Mouse (Mus musculus): ENCODE results near the gene Itpk1. TPM values are rescaled to one million over a fixed set of nuclear protein-coding genes. Genes with fewer than 3 reads are reported as not detected.

Gene Itpk1
- total RNA-seq, 2 experiments from 2014 or later = 6.3 to 8.4 TPM

GRCm38 (mm10) chr12:102714654-102715395, 10.1 kb upstream of the Itpk1 start:
- intact Hi-C loops (cut with DNase I) = loop anchor here (5.0 kb wide), 2 partner anchors 188 to 213 kb away; no protein-coding TSS in a partner anchor
- DNase-seq = no peak

GRCm38 (mm10) chr12:102714116-102714515, 9.4 kb upstream of the Itpk1 start:
- DNase-seq = no peak
- intact Hi-C loops (cut with DNase I) = no loop called here

GRCm38 (mm10) chr12:102713153-102713865, 8.6 kb upstream of the Itpk1 start:
- intact Hi-C loops (cut with DNase I) = no loop called here
- no peak for DNase-seq

- DNase-seq = no peak
- intact Hi-C loops (cut with DNase I) = no loop called here
Observed at GRCm38 (mm10) chr12:102710851-102711375, 6.2 kb upstream of the Itpk1 start.

GRCm38 (mm10) chr12:102709896-102710295, 5.2 kb upstream of the Itpk1 start:
- DNase-seq = no peak
- intact Hi-C loops (cut with DNase I) = no loop called here

GRCm38 (mm10) chr12:102708220-102708619, 3.5 kb upstream of the Itpk1 start:
- peak in 1 of 2 experiments; percentile 36 for DNase-seq
- intact Hi-C loops (cut with DNase I) = no loop called here

- DNase-seq = no peak
- intact Hi-C loops (cut with DNase I) = loop anchor here (2.0 kb wide), 1 partner anchor 128 kb away; no protein-coding TSS in a partner anchor
Observed at GRCm38 (mm10) chr12:102706833-102707463, 2.2 kb upstream of the Itpk1 start.

GRCm38 (mm10) chr12:102705906-102706640, 1.3 kb upstream of the Itpk1 start:
- DNase-seq = no peak
- intact Hi-C loops (cut with DNase I) = loop anchor here (2.0 kb wide), 1 partner anchor 127 kb away; no protein-coding TSS in a partner anchor

GRCm38 (mm10) chr12:102705216-102705871, 614 bp upstream of the Itpk1 start:
- intact Hi-C loops (cut with DNase I) = no loop called here
- peak; percentile 80 to 82 for DNase-seq

- no peak for DNase-seq
- intact Hi-C loops (cut with DNase I) = no loop called here
Observed at GRCm38 (mm10) chr12:102703921-102704408, 765 bp downstream of the Itpk1 start.

GRCm38 (mm10) chr12:102703441-102703840, 1.3 kb downstream of the Itpk1 start:
- no peak for DNase-seq
- intact Hi-C loops (cut with DNase I) = no loop called here

GRCm38 (mm10) chr12:102703111-102703412, 1.7 kb downstream of the Itpk1 start:
- DNase-seq = no peak
- intact Hi-C loops (cut with DNase I) = no loop called here

GRCm38 (mm10) chr12:102702356-102703110, 2.2 kb downstream of the Itpk1 start:
- intact Hi-C loops (cut with DNase I) = no loop called here
- peak in 1 of 2 experiments; percentile 78 for DNase-seq

GRCm38 (mm10) chr12:102701691-102702207, 3.0 kb downstream of the Itpk1 start:
- DNase-seq = no peak
- intact Hi-C loops (cut with DNase I) = no loop called here

GRCm38 (mm10) chr12:102700453-102700852, 4.3 kb downstream of the Itpk1 start:
- intact Hi-C loops (cut with DNase I) = no loop called here
- no peak for DNase-seq

GRCm38 (mm10) chr12:102699156-102699555, 5.6 kb downstream of the Itpk1 start:
- intact Hi-C loops (cut with DNase I) = no loop called here
- DNase-seq = no peak

GRCm38 (mm10) chr12:102698089-102698684, 6.5 kb downstream of the Itpk1 start:
- no peak for DNase-seq
- intact Hi-C loops (cut with DNase I) = no loop called here

GRCm38 (mm10) chr12:102697381-102697780, 7.3 kb downstream of the Itpk1 start:
- DNase-seq = no peak
- intact Hi-C loops (cut with DNase I) = no loop called here

Measured in gastrocnemius, postnatal 36 days (tissue).